Mouse (Mus musculus) limb, embryonic 11.5 days (tissue): ENCODE measurements around the gene Gipc2. TPM values are rescaled to one million over a fixed set of nuclear protein-coding genes. Genes with fewer than 3 reads are reported as not detected.
A peak's percentile ranks its signal among the peaks of the same experiment; 100 is the strongest.

ENCODE experiments used
- ATAC-seq: fragments of 200-750 bp; cut with Nextera tagmentation; 2 replicates; pipeline ENCODE4 v1.8.0; 2017; ENCODE audit warnings: low read depth; ENCODE audit not compliant: insufficient number of reproducible peaks, low FRiP score, low TSS enrichment
- DNase-seq: peaks from one replicate; pipeline ENCODE4 v3.0.0-alpha.2; 2015; ENCODE audit warnings: low spot score
- H3K27ac ChIP-seq: fragments of 300-500 bp; sonication (generic); replicated peaks from 2 replicates; pipeline ENCODE4 v1.5.1; 2014; ENCODE audit warnings: low read depth, mild to moderate bottlenecking, low read length
- H3K27me3 ChIP-seq: fragments of 300-500 bp; sonication (generic); 2 replicates; pipeline ENCODE4 v1.6.1; 2014; ENCODE audit warnings: mild to moderate bottlenecking, low read length, mixed read lengths; ENCODE audit not compliant: control insufficient read depth, insufficient read depth
- H3K36me3 ChIP-seq: fragments of 300-500 bp; sonication (generic); 2 replicates; pipeline ENCODE4 v1.6.1; 2014; ENCODE audit warnings: mild to moderate bottlenecking, low read length, moderate library complexity, mixed read lengths; ENCODE audit not compliant: control insufficient read depth, insufficient read depth
- H3K4me1 ChIP-seq: fragments of 300-500 bp; sonication (generic); 2 replicates; pipeline ENCODE4 v1.6.1; 2014; ENCODE audit warnings: low read length, mixed read lengths; ENCODE audit not compliant: control insufficient read depth, insufficient read depth
- H3K4me2 ChIP-seq: fragments of 300-500 bp; sonication (generic); 2 replicates; pipeline ENCODE4 v1.6.1; 2014; ENCODE audit warnings: low read depth, mild to moderate bottlenecking, moderate library complexity; ENCODE audit not compliant: severe bottlenecking
- H3K4me3 ChIP-seq: fragments of 300-500 bp; sonication (generic); 2 replicates; pipeline ENCODE4 v1.5.1; 2014; ENCODE audit warnings: low read depth, low read length
- H3K9ac ChIP-seq: fragments of 300-500 bp; sonication (generic); 2 replicates; pipeline ENCODE4 v1.6.1; 2014; ENCODE audit warnings: mild to moderate bottlenecking, low read length
- H3K9me3 ChIP-seq: fragments of 300-500 bp; sonication (generic); 2 replicates; pipeline ENCODE4 v1.6.1; 2016; ENCODE audit warnings: low read length; ENCODE audit not compliant: control insufficient read depth
- WGBS: fragments of 180-500 bp; shearing (Covaris S2); extraction: QIAGEN DNeasy Blood & Tissue Kit; methylation state at CpG from one replicate; pipeline ENCODE4 v1.1.7; 2014; 5-methylcytosine and 5-hydroxymethylcytosine counted together
- polyA plus RNA-seq: library from polyadenylated mRNA; unstranded; fragments of >200 nt; fragmentation: Nextera tagmentation; extraction: Ambion mirVana; gene quantifications from 2 replicates; pipeline ENCODE4 v1.2.1, GENCODE M21; 2014

Gipc2 gene
- polyA plus RNA-seq = 3.0 and 3.3 TPM in 2 replicates

GRCm38 (mm10) chr3:152166099-152166423 is at the start of gene Gipc2:
Gipc2 (minus strand) TSS chr3:152166230.
- H3K4me1 ChIP-seq = peaks cover 8% of the 10 kb centered on the region; the same call in 1 of the 2 replicates
- peak within 1 kb of the TSS; percentile 50 for H3K9ac ChIP-seq
- WGBS = 8% methylated on average over 10 of the region's 10 CpGs
- no peaks in the 10 kb centered on the region for H3K36me3 ChIP-seq
- peak within 1 kb of the TSS; percentile 49 for H3K4me3 ChIP-seq
- no peaks in the 10 kb centered on the region for H3K9me3 ChIP-seq
- H3K27ac ChIP-seq = no peak within 1 kb of the TSS
- H3K4me2 ChIP-seq = peak within 1 kb of the TSS; percentile 96
- ATAC-seq (no peak), DNase-seq (peak; percentile 54)
- peaks cover 7% of the 10 kb centered on the region for H3K27me3 ChIP-seq

DNA sequence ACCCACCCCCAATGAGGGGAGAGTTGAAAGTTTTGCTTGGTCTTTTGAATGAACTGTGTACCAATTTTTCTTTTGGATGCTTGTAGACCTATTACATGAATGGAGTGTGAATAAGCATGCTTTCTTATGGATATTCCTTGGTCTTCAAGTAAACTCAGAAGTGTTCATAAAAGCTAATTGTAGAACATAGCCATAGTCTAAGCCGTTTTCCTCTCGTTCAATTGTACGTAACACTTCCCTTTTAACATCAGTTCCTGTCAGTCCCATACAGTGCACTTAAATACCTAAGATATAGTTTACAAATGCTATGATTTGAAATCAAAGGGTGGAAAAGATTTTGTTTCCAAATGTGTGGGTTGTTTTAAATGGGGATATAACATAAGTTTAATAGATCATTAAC is 47.4 kb upstream of the Gipc2 start:
- 72% methylated on average over 3 of the region's 3 CpGs for WGBS
- Histone ChIP-seq H3K9me3 (no peaks in the 10 kb centered on the region), H3K9ac (no peak overlapping the region), H3K4me1 (peaks cover 9% of the 10 kb centered on the region; the same call in 1 of the 2 replicates), H3K36me3 (peaks cover 7% of the 10 kb centered on the region; the same call in 1 of the 2 replicates), H3K27me3 (no peaks in the 10 kb centered on the region), H3K4me3 (no peak overlapping the region), H3K4me2 (peak overlapping the region; percentile 87; the same call in 1 of the 2 replicates), H3K27ac (no peak overlapping the region)
- no peak for ATAC-seq
- DNase-seq = no peak

DNA sequence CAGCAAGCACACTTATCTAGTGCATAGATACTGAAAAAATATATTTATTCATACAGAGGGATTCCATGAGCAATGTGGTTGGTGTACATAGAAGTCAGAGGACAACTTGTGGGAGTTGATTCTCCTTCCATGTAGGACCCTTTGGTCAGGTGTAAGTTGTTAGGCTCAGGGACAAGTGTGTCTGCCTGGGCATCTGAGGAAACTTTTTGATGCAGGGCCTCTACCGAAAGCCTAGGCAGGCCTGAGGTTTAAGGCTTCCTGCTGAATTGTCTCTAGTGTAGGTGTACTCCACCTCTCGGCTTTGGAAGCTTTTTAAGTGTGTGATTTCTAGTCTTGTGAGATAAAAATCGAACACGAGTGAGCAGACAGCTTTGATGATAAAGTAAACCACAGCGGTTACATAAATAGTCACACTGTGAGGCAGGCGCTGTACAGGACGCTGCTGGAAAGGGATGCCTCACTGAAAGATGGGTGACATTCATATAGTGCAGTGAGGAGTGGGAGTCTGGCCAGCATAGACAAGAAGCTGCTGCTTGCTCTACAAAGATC is 45.8 kb upstream of the Gipc2 start:
- Histone ChIP-seq H3K27ac (no peak overlapping the region), H3K4me3 (peak overlapping the region; percentile 96), H3K9me3 (no peaks in the 10 kb centered on the region), H3K4me2 (peak overlapping the region; percentile 87), H3K9ac (peak overlapping the region; percentile 100), H3K27me3 (no peaks in the 10 kb centered on the region), H3K36me3 (peaks cover 7% of the 10 kb centered on the region; the same call in 1 of the 2 replicates), H3K4me1 (peaks cover 9% of the 10 kb centered on the region; the same call in 1 of the 2 replicates)
- DNase-seq (no peak), ATAC-seq (no peak)
- whole genome bisulfite sequencing = 48% methylated on average over 7 of the region's 7 CpGs

- Histone ChIP-seq H3K4me3 (peak overlapping the region; percentile 96), H3K9me3 (no peaks in the 10 kb centered on the region), H3K36me3 (peaks cover 3% of the 10 kb centered on the region; the same call in 1 of the 2 replicates), H3K27me3 (no peaks in the 10 kb centered on the region), H3K4me1 (peaks cover 9% of the 10 kb centered on the region; the same call in 1 of the 2 replicates), H3K9ac (peak overlapping the region; percentile 100), H3K4me2 (peak overlapping the region; percentile 87), H3K27ac (peak overlapping the region; percentile 99)
- WGBS = under 1% methylated on average over 58 of the region's 68 CpGs
- ATAC-seq = peak; percentile 58
- DNase-seq = peak; percentile 80
These were observed 44.8 kb upstream of the Gipc2 start for GRCm38 (mm10) chr3:152210728-152211391.

DNA sequence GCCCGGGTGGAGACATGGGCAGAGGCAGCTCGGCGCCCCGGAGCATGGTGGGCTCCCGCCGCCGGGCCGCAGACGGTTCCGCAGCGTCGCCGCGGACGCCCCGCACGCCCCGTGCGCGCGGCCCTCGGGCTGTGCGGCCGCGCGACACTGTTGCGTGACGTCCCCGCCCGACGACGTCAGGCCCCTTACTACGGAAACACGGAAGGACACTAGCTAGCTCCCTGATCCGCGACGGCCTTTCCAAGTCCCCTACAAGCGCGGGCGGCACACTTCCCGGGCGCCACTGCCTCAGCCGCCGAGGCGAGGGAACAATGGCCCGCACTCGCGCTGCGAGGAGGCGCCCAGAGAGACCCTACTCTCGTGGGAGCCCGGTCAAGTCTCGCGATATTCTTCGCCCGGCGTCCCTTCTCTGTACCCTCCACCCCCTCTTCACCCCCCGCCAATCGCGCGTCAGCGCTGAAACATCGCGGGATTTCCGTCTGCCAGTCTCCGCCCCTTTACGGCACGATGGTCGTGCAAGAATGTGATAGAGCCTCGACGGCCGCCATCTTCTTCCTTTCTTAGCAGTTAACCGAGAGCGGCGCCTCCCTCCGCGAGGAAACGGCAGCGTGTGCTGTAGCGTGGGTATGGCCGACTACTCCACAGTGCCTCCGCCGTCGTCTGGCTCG is 44.1 kb upstream of the Gipc2 start, which contains the start of the genes Dnajb4 and Fubp1:
TSS of gene Dnajb4 (minus strand) at position 336 of the 668 bp plus-strand sequence.
TSS of gene Fubp1 (plus strand) at position 456 of the 668 bp plus-strand sequence.
- Histone ChIP-seq H3K4me2 (peak within 1 kb of the TSS; percentile 87), H3K4me3 (peak within 1 kb of the TSS; percentile 96), H3K4me1 (peaks cover 9% of the 10 kb centered on the region; the same call in 1 of the 2 replicates), H3K36me3 (no peaks in the 10 kb centered on the region), H3K9ac (peak within 1 kb of the TSS; percentile 100), H3K27me3 (no peaks in the 10 kb centered on the region), H3K9me3 (no peaks in the 10 kb centered on the region), H3K27ac (peak within 1 kb of the TSS; percentile 99)
- peak; percentile 99 for DNase-seq
- WGBS = under 1% methylated on average over 85 of the region's 85 CpGs
- ATAC-seq = peak; percentile 96

- Histone ChIP-seq H3K27me3 (no peaks in the 10 kb centered on the region), H3K4me3 (peak overlapping the region; percentile 96), H3K9ac (peak overlapping the region; percentile 100), H3K4me1 (peaks cover 9% of the 10 kb centered on the region; the same call in 1 of the 2 replicates), H3K9me3 (no peaks in the 10 kb centered on the region), H3K27ac (peak overlapping the region; percentile 99), H3K36me3 (no peaks in the 10 kb centered on the region), H3K4me2 (peak overlapping the region; percentile 60)
- 8% methylated on average over 25 of the region's 25 CpGs for WGBS
- no peak for DNase-seq
- peak; percentile 24 for ATAC-seq
These were observed 43.3 kb upstream of the Gipc2 start for GRCm38 (mm10) chr3:152209177-152209966.

DNA sequence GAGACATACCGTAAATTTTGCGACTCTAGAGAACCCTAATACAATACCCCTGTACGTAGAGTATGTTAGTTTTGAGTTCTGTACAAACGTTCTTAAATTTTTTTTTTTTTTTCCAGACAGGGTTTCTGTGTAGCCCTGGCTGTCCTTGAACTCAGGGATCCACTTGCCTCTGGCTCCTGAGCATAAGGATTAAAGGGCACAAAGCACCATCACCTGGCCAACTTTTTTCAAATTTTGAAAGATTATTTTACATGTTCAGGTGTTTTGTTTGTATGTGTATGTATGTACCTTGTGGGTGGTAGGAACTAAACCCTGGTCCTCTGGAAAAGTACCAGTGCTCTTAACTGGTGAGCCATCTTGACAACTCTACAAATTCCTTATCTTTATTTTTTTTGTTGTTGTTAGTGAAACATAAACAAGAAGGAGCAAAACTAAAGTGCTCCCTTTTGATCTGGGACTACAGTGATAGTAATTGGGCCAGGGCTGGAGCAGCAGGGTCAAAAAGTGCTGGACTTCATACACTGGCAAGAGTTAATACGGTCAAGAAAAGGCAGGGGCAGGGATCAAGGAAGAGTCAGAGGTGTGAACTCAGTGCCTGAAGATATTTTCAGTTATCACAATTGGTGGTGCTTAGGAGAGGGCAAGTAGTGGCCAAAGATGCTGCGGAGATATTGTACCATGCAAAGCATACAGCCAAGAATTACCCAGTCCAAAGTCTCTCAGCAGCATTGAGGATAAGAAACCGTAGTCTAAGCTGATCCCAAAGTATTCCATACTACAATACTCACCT is 42.3 kb upstream of the Gipc2 start:
- Histone ChIP-seq H3K4me2 (no peak overlapping the region), H3K27ac (no peak overlapping the region), H3K9me3 (no peaks in the 10 kb centered on the region), H3K27me3 (no peaks in the 10 kb centered on the region), H3K9ac (no peak overlapping the region), H3K36me3 (no peaks in the 10 kb centered on the region), H3K4me1 (peaks cover 9% of the 10 kb centered on the region; the same call in 1 of the 2 replicates), H3K4me3 (no peak overlapping the region)
- DNase-seq (no peak), ATAC-seq (no peak)
- 90% methylated on average over 7 of the region's 7 CpGs for WGBS
